Mouse (Mus musculus) cerebellum, adult 2 months (tissue): ENCODE measurements at regions not wholly inside any gene's neighbourhood (a gene's known extent, or its start where the extent isn't known, plus 50 kb on each side); places are given as distances from the start of the nearest gene placed in this dataset.

Experiments
- CTCF ChIP-seq: fragments of 200-500 bp; IDR thresholded peaks from 2 replicates; pipeline ENCODE4 v1.5.1; 2011; ENCODE audit warnings: low read depth, mild to moderate bottlenecking, control low read depth, low read length, moderate library complexity, borderline replicate concordance; ENCODE audit not compliant: insufficient read depth
- POLR2A ChIP-seq: fragments of 200-500 bp; IDR thresholded peaks from 2 replicates; pipeline ENCODE4 v1.6.1; 2011; ENCODE audit warnings: low read length, control low read depth, borderline replicate concordance; ENCODE audit not compliant: insufficient read depth

DNA sequence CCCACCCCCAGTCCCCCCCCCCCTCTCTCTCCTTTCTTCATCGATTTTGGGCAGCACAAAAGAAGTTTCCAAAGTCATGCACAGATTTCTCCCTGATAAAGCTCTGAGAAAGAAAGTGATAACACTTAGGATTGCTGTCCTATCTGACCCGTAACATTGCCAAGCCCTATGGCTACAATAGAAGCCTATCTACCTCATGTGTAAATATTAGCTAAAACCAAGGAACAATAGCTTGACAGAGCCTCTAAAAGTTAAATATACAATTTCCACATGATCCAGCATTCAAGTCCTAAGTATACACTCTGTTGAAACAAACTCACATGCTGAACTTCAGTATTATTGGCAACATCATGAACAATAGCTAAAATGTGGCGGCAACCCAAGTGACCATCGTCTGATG, 864.9 kb downstream of the Efnb2 start:
- no peak for TF ChIP-seq POLR2A
- no peak for TF ChIP-seq CTCF
